Mouse (Mus musculus) olfactory bulb, adult 2 months (tissue): Measurements from ENCODE around the gene Adora3.

ENCODE experiments used
- CTCF ChIP-seq: fragments of 200-500 bp; IDR thresholded peaks from 2 replicates; pipeline ENCODE4 v1.5.1; 2012; ENCODE audit warnings: low read depth, mild to moderate bottlenecking, low read length, moderate library complexity; ENCODE audit not compliant: insufficient read depth
- POLR2A ChIP-seq: fragments of 200-500 bp; IDR thresholded peaks from 2 replicates; pipeline ENCODE4 v1.6.1; 2012; ENCODE audit warnings: mild to moderate bottlenecking, low read depth, low read length, moderate library complexity; ENCODE audit not compliant: insufficient read depth

DNA sequence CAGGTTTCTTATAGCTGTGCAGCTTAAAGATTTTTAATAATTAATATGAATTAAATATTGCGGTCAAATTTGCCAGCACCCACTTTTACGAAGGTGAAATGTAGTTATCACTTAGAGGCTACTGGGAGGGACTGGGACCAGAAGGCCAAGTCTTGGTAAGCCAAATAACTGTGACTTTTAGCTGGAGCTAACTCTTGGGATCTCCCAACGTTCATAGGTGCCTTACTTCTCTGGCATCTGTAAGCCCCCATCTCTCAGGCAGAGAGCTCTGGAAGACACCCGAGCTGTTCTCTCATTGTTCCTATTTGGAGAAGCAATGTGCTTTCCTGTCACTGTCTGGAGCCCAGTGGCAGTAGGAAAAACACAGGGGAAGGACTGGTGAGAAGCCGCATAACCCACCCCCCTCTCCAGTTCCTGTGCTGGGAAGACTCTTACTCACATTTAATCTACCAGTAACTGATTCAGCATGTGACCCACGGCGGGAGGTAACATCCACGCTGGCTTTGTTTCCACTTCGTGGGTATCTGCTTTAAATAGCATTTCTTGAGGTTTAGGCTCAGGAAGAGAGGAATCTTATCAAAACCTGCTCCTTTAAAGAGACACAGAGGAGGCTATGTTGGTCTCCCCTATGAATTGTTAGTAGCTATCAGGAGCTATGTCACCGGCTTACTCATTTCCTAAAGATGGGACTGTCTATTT is 47.1 kb downstream of the Adora3 start:
- TF ChIP-seq CTCF (no peak), POLR2A (no peak)
